Mouse (Mus musculus): ENCODE results near the gene Baiap2.

DNA sequence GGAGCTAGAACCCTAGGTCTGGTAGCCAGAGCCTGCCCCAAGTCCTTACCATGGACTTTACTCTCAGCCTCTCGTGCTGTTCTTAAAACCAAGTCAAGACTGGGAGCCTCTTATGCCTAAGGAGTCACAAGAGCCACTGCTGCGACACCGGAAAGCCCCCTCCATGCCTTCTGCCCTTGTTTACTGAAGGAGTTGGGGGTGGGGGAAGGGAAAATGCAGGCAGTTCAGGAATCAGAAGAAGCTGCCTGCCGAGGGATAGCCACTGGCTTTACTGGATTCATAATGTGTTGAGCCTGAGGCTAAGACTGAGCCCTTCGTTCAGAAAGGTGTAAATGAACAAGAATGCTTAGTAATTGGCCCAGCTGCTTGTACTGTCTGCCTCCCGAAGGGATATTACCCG lies 29.7 kb upstream of the Baiap2 start:
- TF ChIP-seq CTCF (conservative IDR thresholded peaks at IDR 0.05; ENCODE audit: low read length) (no peak), NANOG (IDR thresholded peaks at IDR 0.05; ENCODE audit: borderline replicate concordance, low read length) (no peak)

All from E14TG2a.4 (cell line).